Mouse (Mus musculus) heart, postnatal 0 days (tissue): Measurements from ENCODE around the gene A2ml1.

Experiments
- CTCF ChIP-seq: IDR thresholded peaks from 2 replicates; pipeline ENCODE4 v1.5.1; 2016; ENCODE audit warnings: antibody characterized with exemption, control low read depth, low read depth
- EP300 ChIP-seq: IDR thresholded peaks from 2 replicates; pipeline ENCODE4 v1.6.1; 2016; ENCODE audit warnings: antibody characterized with exemption, low read depth

GRCm38 (mm10) chr6:128548532-128548931, 32.9 kb downstream of the A2ml1 start:
- no peak for TF ChIP-seq CTCF
- TF ChIP-seq EP300, result no peak
